Mouse (Mus musculus) intestine, embryonic 15.5 days (tissue): ENCODE measurements at regions not wholly inside any gene's neighbourhood (a gene's known extent, or its start where the extent isn't known, plus 50 kb on each side); places are given as distances from the start of the nearest gene placed in this dataset.

ENCODE experiments used
- ATAC-seq: fragments of 200-750 bp; cut with Nextera tagmentation; 2 replicates; pipeline ENCODE4 v1.8.0; 2017; ENCODE audit warnings: moderate TSS enrichment, moderate library complexity
- H3K27ac ChIP-seq: fragments of 300-500 bp; sonication (generic); 2 replicates; pipeline ENCODE4 v1.5.1; 2015; ENCODE audit warnings: mild to moderate bottlenecking, inconsistent platforms
- H3K27me3 ChIP-seq: fragments of 300-500 bp; sonication (generic); replicated peaks from 2 replicates; pipeline ENCODE4 v1.6.1; 2015; ENCODE audit warnings: inconsistent platforms
- H3K36me3 ChIP-seq: fragments of 300-500 bp; sonication (generic); 2 replicates; pipeline ENCODE4 v1.6.1; 2015; ENCODE audit warnings: inconsistent platforms
- H3K4me1 ChIP-seq: fragments of 300-500 bp; sonication (generic); replicated peaks from 2 replicates; pipeline ENCODE4 v1.6.1; 2015; ENCODE audit warnings: inconsistent platforms
- H3K4me2 ChIP-seq: fragments of 300-500 bp; sonication (generic); replicated peaks from 2 replicates; pipeline ENCODE4 v1.6.1; 2015; ENCODE audit warnings: mild to moderate bottlenecking, inconsistent platforms
- H3K4me3 ChIP-seq: fragments of 300-500 bp; sonication (generic); replicated peaks from 2 replicates; pipeline ENCODE4 v1.5.1; 2015; ENCODE audit warnings: inconsistent platforms
- H3K9ac ChIP-seq: fragments of 300-500 bp; sonication (generic); 2 replicates; pipeline ENCODE4 v1.6.1; 2015; ENCODE audit warnings: inconsistent platforms
- H3K9me3 ChIP-seq: fragments of 300-500 bp; sonication (generic); 2 replicates; pipeline ENCODE4 v1.6.1; 2016; ENCODE audit warnings: inconsistent platforms
- WGBS: fragments of 180-500 bp; shearing (Covaris S2); methylation state at CpG from one replicate; pipeline ENCODE4 v1.1.7; 2015; 5-methylcytosine and 5-hydroxymethylcytosine counted together

- Histone ChIP-seq H3K4me3 (no peak overlapping the region), H3K9me3 (no peaks in the 10 kb centered on the region), H3K36me3 (no peaks in the 10 kb centered on the region), H3K4me1 (no peaks in the 10 kb centered on the region), H3K27ac (no peak overlapping the region), H3K4me2 (no peak overlapping the region), H3K27me3 (no peaks in the 10 kb centered on the region), H3K9ac (no peak overlapping the region)
- no peak for ATAC-seq
- WGBS, result 63% methylated on average over 3 of the region's 3 CpGs
These were observed 108.2 kb upstream of the Adamts5 start for GRCm38 (mm10) chr16:86009638-86010329.

- Histone ChIP-seq H3K4me1 (no peaks in the 10 kb centered on the region), H3K9ac (no peak overlapping the region), H3K27me3 (no peaks in the 10 kb centered on the region), H3K4me2 (no peak overlapping the region), H3K4me3 (no peak overlapping the region), H3K36me3 (no peaks in the 10 kb centered on the region), H3K9me3 (no peaks in the 10 kb centered on the region), H3K27ac (no peak overlapping the region)
- 74% methylated on average over 1 of the region's 1 CpGs for WGBS
- ATAC-seq, result no peak
These were observed 106.2 kb upstream of the Adamts5 start for GRCm38 (mm10) chr16:86007799-86008198.

GRCm38 (mm10) chr16:86000846-86001245, 99.2 kb upstream of the Adamts5 start:
- Histone ChIP-seq H3K4me1 (no peaks in the 10 kb centered on the region), H3K4me3 (no peak overlapping the region), H3K9ac (no peak overlapping the region), H3K36me3 (no peaks in the 10 kb centered on the region), H3K27ac (no peak overlapping the region), H3K4me2 (no peak overlapping the region), H3K9me3 (no peaks in the 10 kb centered on the region), H3K27me3 (no peaks in the 10 kb centered on the region)
- WGBS, result 80% methylated on average over 1 of the region's 1 CpGs
- ATAC-seq, result no peak

- Histone ChIP-seq H3K9me3 (no peaks in the 10 kb centered on the region), H3K27me3 (no peaks in the 10 kb centered on the region), H3K9ac (no peak overlapping the region), H3K36me3 (no peaks in the 10 kb centered on the region), H3K4me1 (no peaks in the 10 kb centered on the region), H3K4me3 (no peak overlapping the region), H3K27ac (no peak overlapping the region), H3K4me2 (no peak overlapping the region)
- WGBS, result 75% methylated on average over 2 of the region's 2 CpGs
- no peak for ATAC-seq
These were observed 84.2 kb upstream of the Adamts5 start for GRCm38 (mm10) chr16:85985841-85986240.

DNA sequence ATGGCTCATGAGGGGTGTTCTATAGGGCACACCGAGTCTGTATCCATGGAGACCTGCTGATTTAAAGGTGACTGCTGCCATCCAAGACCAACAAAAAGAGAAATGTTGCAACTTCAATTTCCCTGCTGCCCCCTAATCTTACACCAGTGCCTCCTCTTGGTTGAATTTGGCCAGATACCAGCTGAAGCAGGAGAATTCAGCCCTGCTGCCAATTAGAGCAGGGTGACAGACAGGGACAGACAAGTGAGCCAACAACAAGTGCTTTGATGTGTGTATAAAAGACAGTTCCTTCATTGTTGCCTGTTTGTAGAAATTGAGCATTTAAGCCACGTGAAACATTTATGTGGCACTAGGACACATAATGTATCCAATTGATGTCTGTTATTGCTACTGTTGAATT, 75.5 kb upstream of the Adamts5 start:
- no peaks in the 10 kb centered on the region for H3K27me3 ChIP-seq
- H3K9me3 ChIP-seq, result no peaks in the 10 kb centered on the region
- no peak overlapping the region for H3K27ac ChIP-seq
- no peak for ATAC-seq
- H3K4me2 ChIP-seq, result no peak overlapping the region
- H3K9ac ChIP-seq, result no peak overlapping the region
- no peaks in the 10 kb centered on the region for H3K36me3 ChIP-seq
- no peaks in the 10 kb centered on the region for H3K4me1 ChIP-seq
- H3K4me3 ChIP-seq, result no peak overlapping the region
- WGBS, result 75% methylated on average over 2 of the region's 2 CpGs

DNA sequence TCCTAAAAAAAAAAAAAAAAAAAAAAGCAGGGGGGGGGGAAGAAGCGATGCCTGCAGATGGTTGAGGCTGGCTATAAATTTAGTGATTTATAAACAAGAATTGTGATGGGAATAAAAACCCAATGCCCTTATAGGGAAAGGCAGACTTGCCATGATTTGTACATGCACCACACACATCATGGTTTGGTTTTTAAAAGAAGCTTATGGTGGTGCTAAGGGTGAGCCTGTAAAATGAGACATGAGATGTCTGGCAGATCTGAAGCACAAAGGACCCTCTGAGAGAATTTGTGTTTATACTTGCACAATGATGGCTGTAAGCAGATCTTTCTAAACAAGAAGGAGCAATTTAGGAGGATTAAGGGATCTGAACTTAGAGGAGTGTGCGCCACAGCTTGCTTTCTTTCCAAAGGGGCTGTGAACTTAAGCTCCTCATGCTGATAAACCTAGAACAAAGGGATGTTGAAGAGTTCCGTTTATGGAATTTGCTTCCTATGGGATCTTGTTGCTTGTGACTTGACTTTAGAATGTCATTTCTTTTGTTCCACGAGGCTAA, 65.3 kb upstream of the Adamts5 start:
- no peaks in the 10 kb centered on the region for H3K36me3 ChIP-seq
- H3K4me1 ChIP-seq, result no peaks in the 10 kb centered on the region
- 19% methylated on average over 4 of the region's 4 CpGs for WGBS
- H3K9ac ChIP-seq, result no peak overlapping the region
- H3K4me2 ChIP-seq, result no peak overlapping the region
- no peak overlapping the region for H3K27ac ChIP-seq
- no peak overlapping the region for H3K4me3 ChIP-seq
- no peak for ATAC-seq
- no peaks in the 10 kb centered on the region for H3K27me3 ChIP-seq
- H3K9me3 ChIP-seq, result no peaks in the 10 kb centered on the region

DNA sequence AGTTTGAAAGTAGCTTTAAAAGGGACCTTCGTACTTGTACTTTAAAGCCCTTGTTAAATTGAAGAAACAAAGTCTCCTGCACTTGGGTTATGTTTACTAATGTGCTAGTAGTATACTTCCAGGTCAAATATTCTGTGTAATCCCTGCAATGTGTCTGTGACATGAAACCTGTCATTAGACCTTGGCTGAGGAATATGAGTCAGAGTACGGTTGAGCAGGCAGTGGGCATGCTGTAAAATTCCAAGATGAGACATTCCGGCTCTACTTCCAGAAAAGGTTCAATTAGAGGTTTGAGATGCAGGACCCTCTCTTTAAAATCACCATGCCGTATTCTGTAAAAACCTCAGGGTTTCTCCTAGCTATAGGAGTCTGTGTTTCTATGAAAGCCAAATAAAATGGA, 64.6 kb upstream of the Adamts5 start:
- no peak for ATAC-seq
- no peaks in the 10 kb centered on the region for H3K36me3 ChIP-seq
- H3K9me3 ChIP-seq, result no peaks in the 10 kb centered on the region

GRCm38 (mm10) chr16:85964352-85965210, 63.0 kb upstream of the Adamts5 start:
- H3K27me3 ChIP-seq, result no peaks in the 10 kb centered on the region
- H3K27ac ChIP-seq, result no peak overlapping the region
- no peak overlapping the region for H3K9ac ChIP-seq
- H3K4me1 ChIP-seq, result no peaks in the 10 kb centered on the region
- H3K36me3 ChIP-seq, result no peaks in the 10 kb centered on the region
- ATAC-seq, result no peak
- WGBS, result 73% methylated on average over 2 of the region's 2 CpGs
- H3K9me3 ChIP-seq, result no peaks in the 10 kb centered on the region
- no peak overlapping the region for H3K4me3 ChIP-seq
- H3K4me2 ChIP-seq, result no peak overlapping the region

More for the DNA sequence above, 64.6 kb upstream of the Adamts5 start:
- 66% methylated on average over 4 of the region's 4 CpGs for WGBS
- Histone ChIP-seq H3K4me3 (no peak overlapping the region), H3K4me2 (no peak overlapping the region), H3K27me3 (no peaks in the 10 kb centered on the region), H3K4me1 (no peaks in the 10 kb centered on the region), H3K27ac (no peak overlapping the region), H3K9ac (no peak overlapping the region)

DNA sequence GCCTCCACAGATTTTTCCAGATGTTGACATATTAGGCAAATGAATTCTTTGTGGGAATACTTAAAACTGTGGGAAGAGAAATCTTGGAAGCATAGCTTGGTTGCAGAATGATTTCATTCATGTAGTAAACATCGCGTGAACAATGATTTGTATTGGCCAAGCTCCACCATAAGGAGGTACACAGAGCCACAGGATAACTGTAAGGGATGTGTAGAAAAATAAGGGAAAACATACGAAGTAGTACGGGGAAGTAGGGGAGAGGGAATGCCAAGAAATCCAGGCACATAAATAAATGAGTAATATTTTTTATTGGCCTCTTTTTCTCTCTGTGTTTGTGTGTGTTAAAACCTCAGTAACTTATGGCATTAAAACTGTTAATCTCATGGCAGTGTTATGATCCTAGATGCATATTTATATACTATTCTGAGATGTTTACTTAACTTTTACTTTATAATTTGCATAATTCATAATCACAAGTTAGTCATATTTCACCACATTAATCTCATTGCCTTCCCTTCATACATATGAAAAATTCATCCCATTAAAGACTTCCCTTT, 54.5 kb upstream of the Adamts5 start:
- H3K27ac ChIP-seq, result no peak overlapping the region
- WGBS, result 70% methylated on average over 4 of the region's 4 CpGs
- no peak for ATAC-seq

DNA sequence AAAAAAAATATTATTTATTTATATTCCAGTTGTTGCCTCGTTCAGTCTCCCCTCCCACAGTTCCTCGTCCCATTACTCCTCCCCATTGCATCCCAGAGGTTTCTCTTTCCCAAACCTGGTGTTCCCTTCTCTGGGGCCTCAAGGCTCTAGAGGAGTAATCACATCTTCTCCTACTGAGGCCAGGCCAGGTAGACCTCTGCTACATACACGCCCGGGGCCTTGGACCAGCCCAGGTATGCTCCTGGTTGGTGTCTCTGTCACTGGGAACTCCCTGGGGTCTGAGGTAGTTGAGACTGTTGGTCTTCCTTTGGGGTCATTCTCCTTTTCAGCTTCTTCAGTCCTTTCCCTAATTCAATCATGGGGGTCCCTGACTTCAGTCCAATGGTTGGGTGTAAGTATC, 50.0 kb upstream of the Adamts5 start:
- ATAC-seq, result no peak
- Histone ChIP-seq H3K4me3 (no peak overlapping the region), H3K27me3 (no peaks in the 10 kb centered on the region), H3K4me1 (no peaks in the 10 kb centered on the region), H3K9me3 (no peaks in the 10 kb centered on the region), H3K9ac (no peak overlapping the region), H3K4me2 (no peak overlapping the region), H3K36me3 (no peaks in the 10 kb centered on the region), H3K27ac (no peak overlapping the region)
- 86% methylated on average over 4 of the region's 4 CpGs for WGBS

More for the DNA sequence above, 54.5 kb upstream of the Adamts5 start:
- H3K4me1 ChIP-seq, result no peaks in the 10 kb centered on the region
- no peak overlapping the region for H3K4me2 ChIP-seq
- no peaks in the 10 kb centered on the region for H3K36me3 ChIP-seq
- no peak overlapping the region for H3K9ac ChIP-seq
- no peaks in the 10 kb centered on the region for H3K9me3 ChIP-seq
- H3K4me3 ChIP-seq, result no peak overlapping the region
- no peaks in the 10 kb centered on the region for H3K27me3 ChIP-seq
